Mouse (Mus musculus): ENCODE measurements at regions not wholly inside any gene's neighbourhood (a gene's known extent, or its start where the extent isn't known, plus 50 kb on each side); places are given as distances from the start of the nearest gene placed in this dataset.
A peak's percentile ranks its signal among the peaks of the same experiment; 100 is the strongest.

GRCm38 (mm10) chr10:118709718-118710117 lies 160.3 kb downstream of the Dyrk2 start:
- DNase-seq (ENCODE audit: low read depth, low spot score) = no peak

DNA sequence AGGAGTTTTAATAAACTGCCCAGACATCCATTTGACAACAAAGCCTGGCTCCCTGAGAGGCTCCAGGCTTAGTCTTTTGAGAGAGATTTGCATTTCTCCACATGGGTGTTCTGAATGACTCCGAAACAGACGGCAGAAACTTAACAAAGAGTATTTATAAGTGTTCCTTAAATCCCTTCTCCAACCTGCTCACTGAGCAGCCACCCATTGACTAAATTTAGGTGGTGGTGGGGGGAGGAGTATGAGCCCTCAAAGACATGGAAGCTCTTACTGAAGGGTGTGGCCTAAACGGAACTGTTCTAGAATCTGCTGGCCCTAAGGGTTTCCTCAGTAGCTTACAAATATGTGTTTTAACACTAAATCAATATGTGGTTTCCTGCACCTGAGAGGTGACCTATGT lies 158.5 kb downstream of the Dyrk2 start:
- no peak for DNase-seq (ENCODE audit: low read depth, low spot score)

DNA sequence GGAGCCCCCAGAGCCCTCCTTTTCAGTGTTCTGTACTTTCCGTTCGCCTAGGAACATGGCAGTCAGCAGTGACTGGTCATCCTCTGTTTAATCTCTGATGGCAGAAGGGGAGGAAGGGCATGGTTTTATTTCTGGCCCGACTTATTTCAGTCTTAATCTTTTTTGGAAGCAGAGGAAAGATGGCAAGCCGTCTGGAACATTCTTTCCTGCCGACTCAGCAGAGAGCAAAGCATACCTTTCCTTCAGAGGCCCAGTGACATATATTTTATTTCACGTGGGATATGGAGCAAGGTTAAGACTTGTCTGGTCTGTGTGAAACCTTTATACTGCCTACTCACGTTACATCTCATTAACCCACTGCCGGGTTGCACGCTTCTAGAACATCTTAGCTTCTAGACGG lies 158.1 kb downstream of the Dyrk2 start:
- DNase-seq (ENCODE audit: low read depth, low spot score) = peak; percentile 48

DNA sequence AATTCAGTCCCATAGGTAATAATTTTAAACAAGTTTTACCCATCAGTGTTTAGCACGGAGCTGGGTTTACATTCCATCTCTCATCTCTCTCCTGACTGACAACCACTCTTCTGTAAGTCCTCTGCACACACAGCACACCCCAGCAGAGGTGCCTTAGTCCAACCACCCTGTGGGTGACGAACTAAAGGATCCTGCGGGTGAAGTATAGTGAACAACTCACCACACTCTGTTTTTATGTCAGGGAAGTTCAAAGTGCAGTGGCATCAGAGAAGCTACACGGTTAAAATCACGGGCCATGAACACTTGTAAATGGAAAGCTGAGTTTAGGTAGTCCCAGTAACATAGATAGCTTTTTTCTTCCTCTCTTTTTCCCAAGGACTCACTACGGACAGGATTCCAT lies 157.1 kb downstream of the Dyrk2 start:
- DNase-seq (ENCODE audit: low read depth, low spot score) = no peak

GRCm38 (mm10) chr10:118714179-118714581 lies 155.8 kb downstream of the Dyrk2 start:
- no peak for DNase-seq (ENCODE audit: low read depth, low spot score)

DNA sequence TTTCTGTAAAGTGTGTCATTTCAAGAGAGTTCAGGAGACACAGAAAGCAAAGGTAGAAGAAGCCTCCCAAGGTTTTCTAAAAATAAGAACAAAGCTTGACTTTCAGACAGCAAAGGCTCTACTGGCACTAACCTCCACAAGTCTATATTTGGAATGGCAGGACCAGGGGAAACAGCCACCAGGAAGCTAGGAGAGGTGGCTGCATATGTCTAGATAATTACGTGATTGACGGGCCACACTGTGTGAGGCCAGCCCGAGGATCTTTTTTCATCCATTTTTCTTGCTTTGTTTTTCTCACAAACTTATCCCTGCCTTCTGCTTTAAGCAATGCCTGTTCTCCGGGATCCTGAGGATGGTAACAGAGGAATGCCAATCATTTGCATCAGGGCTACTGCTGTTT lies 155.4 kb downstream of the Dyrk2 start:
- no peak for DNase-seq (ENCODE audit: low read depth, low spot score)

DNA sequence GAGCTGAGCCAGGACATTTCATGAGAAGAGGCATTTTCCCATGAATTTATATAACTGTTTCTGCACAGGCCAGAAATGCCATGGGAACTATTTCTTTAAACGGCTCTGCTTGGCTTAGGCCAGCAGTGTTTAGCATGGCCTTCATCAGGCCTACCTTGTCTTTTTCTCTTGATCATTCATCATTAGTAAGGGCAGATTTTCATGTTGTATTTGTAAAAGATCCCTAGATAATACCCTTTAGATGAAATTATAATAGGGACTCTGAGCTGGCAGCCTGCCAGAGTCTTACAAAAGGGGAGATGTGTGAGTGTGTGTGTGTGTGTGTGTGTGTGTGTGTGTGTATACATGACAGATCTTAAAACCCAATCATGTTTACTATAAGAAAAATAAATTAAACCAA lies 149.4 kb downstream of the Dyrk2 start:
- DNase-seq (ENCODE audit: low read depth, low spot score) = no peak

DNA sequence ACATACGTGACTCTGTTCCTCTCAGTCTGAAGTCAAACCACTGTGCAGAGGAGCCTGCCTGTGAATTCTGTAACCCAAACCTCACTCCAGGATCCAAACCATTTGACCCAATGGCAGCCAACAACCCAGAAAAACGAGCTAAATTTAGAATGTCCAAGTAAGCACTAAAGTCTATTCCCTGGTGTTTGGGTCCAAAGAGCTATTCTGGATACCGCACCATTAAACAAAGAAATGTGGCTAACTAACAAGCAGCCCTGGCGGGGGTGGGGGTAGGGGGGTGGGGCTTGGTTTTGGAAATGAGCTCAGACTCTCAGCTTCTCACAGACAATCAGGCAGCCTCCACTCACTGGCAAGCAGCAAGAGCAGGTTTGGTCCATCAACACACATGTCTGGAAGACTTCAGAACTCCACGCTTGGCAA lies 147.9 kb downstream of the Dyrk2 start:
- peak; percentile 57 for DNase-seq (ENCODE audit: low read depth, low spot score)

DNA sequence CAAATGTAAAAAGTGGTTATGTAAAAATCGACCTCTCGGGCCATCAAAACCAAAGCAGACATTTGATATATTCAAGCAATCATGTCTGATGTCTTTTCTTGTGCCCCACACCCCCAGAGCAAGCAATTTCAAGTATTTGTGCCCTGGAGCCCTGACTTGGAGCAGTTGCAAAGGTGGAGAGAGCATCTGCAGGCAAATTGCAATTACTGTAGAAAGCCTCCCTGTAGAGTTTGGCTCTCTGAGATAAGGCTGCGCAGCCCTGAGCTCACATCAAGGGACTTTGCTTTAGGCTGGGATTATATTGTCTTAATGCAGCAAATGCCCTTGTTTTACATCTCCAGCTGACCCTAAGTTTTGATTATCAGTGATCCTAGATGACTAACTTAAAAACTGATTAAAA lies 147.3 kb downstream of the Dyrk2 start:
- DNase-seq (ENCODE audit: low read depth, low spot score) = no peak

DNA sequence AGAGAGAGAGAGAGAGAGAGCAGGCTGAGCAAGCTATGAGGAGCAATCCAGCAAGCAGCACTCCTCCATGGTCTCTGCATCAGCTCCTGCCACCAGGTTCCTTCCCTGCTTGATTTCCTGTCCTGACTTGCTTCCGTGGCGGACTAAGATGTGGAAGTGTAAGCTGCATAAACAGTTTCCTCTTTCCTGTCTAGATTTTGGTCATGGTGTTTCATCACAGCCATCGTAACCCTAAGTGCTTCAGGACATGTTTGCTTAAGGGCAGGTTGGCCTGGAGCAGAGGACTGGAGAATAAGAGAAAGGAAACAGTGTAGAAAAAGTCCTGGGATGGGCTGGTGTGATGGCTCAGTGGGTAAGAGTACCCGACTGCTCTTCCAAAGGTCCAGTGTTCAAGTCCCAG lies 133.9 kb downstream of the Dyrk2 start:
- no peak for DNase-seq (ENCODE audit: low read depth, low spot score)

GRCm38 (mm10) chr10:118737064-118737463 lies 132.9 kb downstream of the Dyrk2 start:
- DNase-seq (ENCODE audit: low read depth, low spot score) = no peak

DNA sequence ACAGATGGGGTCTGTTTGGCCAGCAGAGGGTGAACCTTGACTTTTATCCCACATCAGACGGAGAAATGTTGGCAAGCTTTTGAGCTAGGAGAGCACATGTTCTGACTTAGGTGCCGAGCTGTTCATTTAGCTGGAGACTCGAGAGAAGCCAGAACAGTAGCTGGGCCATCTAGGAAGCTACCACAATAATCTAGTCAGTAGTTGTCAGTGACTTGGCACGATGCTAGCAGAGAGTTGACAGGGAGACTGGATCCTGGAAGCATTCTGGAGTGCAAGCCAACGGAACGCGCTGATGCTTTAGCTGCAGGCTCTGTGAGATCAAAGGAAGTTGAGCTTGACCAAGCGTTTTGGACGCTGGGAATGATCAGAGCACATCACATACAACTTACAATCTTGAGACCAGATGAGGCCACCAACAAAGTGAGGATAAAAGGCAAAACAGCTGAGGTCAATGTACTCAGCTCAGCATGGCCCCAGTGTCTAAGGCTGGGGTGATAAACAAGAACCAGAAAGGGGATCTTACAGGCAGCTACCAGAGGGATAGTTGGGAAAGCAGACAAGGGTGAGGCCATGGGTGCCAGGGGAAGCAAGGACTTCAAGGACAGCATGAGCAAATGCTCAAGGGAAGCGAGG lies 130.0 kb downstream of the Dyrk2 start:
- DNase-seq (ENCODE audit: low read depth, low spot score) = no peak

GRCm38 (mm10) chr10:118743831-118744230 lies 126.2 kb downstream of the Dyrk2 start:
- no peak for DNase-seq (ENCODE audit: low read depth, low spot score)

DNA sequence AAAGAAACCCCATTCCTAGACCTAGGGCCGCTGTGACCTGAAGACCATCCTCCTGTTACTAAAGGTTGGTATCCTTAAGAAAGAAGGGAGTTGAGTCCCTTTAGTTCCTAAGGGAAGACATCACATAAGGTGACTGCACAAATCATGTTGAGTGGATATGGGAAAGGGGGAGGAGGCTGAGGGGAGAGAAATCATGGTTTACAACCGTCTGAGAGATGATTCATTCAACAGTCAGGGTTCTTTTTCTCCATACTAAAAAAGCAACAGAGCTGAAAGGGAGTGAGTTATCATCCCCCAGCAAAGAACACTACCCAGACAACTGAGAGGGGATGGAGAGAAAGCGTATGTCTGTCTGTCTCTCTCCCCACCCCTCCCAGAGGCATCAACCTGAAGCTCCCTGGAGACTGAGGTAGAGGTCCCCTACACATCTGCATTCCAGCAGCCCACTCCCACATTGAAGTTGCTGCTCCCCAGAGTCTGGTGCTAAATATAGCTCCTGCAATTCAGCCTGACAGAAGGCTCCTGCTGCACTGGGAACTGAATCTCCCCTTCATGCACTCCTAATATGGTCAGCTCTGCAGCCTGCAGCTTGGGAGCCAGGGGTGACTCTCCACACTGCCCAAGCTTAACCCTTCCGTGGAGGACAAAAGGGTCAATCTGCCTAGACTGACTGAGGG lies 123.2 kb downstream of the Dyrk2 start:
- DNase-seq (ENCODE audit: low read depth, low spot score) = peak; percentile 68

DNA sequence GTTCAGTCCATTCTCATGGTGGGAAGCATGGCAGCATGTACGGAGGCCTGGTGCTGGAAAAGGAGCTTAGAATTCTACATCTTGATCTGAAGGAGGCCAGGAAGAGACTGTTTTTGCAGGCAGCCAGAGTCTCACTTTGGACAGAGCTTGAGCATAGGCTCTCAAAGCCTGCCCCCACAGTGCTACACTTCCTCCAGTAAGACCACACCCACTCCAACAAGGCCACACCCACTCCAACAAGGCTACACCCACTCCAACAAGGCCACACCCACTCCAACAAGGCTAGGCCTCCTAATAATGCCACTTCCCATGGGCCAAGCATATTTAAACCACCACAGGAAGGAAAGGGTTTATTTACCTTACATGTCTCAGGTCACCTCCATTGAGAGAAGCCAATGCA lies 121.0 kb downstream of the Dyrk2 start:
- no peak for DNase-seq (ENCODE audit: low read depth, low spot score)

DNA sequence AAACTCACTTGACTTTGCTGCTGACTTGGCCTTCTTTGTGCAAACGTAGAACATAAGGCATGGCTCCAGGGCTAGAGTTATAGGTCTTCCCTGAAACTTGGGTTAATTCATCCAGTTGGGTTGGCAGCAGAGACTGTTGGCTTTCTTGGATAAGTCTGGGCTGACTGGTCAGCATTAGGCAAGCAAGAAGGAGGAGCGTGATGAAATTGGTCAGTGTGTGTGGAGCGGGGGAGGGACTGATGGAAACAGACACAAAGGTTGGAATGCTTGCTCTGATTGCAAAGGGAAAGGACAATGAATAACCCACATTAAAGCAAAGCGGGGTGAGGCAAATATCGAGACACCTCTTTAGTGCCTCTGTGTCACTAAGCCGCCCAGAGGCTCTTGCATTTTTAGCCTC lies 120.3 kb downstream of the Dyrk2 start:
- DNase-seq (ENCODE audit: low read depth, low spot score) = peak; percentile 18

- DNase-seq (ENCODE audit: low read depth, low spot score) = no peak
These were observed 118.9 kb downstream of the Dyrk2 start for GRCm38 (mm10) chr10:118751110-118751509.

DNA sequence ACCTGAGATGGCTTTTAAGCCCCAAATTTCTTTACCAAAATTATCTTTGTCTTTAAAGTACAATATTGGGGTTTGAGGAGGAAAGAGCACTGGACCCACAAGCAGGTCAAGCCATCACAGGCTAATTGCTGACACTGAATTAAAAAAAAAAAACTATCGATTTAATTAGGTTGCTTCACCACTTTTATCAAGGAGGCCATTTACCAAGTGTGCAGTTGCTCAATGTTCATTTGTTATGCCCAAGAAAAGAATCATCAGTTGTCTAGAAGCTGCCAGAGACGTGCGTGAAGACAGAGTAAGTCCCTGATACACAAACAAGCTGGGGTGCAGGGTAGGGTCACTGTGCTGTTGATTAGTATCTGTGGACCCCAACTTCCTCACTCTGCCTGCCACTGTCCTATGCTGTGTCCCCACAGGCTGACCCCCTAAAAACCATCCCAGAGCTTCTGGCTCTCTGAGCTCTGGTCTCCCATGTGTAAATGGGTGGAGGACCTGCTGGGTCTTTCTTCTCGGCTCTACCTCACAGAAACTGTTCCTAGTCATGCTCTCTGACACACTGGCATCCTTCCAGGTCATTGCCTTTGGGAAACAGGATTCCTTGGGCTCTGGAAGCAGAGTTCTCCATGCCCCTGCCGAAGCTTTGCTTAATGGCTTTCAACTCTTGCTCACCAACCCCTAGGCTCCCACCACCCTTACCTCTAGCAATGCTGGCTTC lies 116.8 kb downstream of the Dyrk2 start:
- no peak for DNase-seq (ENCODE audit: low read depth, low spot score)

- no peak for DNase-seq (ENCODE audit: low read depth, low spot score)
These were observed 115.2 kb downstream of the Dyrk2 start for GRCm38 (mm10) chr10:118754791-118755190.

DNA sequence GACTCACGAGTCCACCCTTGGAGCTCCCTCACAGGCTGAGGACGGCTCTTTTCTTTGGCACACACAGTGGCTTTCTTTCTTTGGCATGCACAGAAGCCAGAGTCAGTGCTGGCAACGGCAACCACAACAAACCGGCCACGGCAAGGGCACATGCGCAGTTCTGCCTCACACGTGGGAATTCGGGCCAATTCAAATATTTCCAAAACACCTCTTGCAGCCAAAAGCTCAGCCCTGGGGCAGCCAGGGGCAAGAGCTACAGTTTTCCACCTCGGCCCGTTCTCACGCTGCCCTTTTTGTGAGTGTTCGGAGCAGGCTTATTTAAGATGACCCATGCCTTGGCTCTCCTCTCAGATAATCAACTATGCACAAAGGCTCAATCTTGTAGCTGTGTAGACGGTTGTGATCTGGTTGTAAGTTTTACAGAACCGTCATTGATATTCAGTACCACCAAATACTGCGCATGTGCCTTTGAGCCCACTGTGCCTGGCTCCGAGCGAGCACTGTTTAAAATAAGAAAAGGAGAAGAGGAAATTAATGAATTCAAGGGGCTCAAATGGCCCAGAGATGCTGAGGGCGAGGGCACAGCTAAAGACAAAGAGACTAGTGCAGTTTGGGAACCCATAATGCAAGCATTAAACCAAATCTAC lies 111.1 kb downstream of the Dyrk2 start:
- DNase-seq (ENCODE audit: low read depth, low spot score) = peak; percentile 81

- no peak for DNase-seq (ENCODE audit: low read depth, low spot score)
These were observed 109.6 kb downstream of the Dyrk2 start for GRCm38 (mm10) chr10:118760441-118760840.

DNA sequence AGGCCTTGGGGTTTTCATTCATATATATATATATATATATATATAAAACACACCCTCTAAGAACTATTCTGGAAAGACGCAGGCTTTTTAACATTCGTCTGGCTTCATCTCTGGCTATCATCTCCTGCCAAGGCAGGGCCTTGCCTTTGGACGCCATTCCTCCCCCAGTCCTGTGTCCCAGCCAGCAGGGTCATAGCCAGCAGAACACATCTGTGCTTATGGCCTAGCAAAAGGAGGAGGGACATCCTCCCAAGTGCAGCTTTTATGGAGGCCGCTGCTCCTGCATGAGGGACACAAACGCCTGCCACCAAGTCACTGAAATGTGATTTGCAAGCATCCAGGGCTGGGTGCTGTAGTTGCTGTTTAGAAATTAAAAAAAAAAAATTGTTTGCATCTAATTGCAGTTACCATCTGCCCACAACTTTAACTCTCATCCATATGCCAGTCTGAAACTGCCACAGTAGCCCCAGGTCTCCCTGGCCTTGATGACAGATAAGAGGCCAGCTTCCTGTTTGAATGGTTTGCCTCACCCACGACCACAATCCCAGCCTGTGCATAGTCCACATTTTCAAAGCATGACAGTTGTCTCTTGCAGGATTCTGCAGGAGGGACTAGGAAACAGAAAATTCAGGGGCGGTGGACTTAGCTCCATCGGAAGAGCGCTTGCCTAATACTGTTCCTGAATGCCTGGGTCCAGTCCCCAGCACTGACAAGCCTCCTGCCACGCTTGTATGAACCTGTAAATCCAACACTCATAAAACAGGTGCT lies 108.7 kb downstream of the Dyrk2 start:
- DNase-seq (ENCODE audit: low read depth, low spot score) = peak; percentile 43

All from skeletal muscle tissue, adult 2 months (tissue).